Mouse (Mus musculus) heart, postnatal 10 days (tissue): Measurements from ENCODE around the gene Anp32e. TPM values are rescaled to one million over a fixed set of nuclear protein-coding genes. Genes with fewer than 3 reads are reported as not detected.
"Not testable (repeated sequence)": the region's sequence is repeated elsewhere in the genome, so short reads cannot be mapped to it uniquely, and the experiment has no call there.

Experiments used
- DNase-seq, 2 experiments: peaks; one replicate each; pipeline ENCODE4 v3.0.0; 2021
- intact Hi-C: fragments of 180-260 bp; cut with DNase I; formaldehyde crosslinking; loops from one replicate; pipeline ENCODE4 v1.15.1; 2025
- total RNA-seq, 2 experiments: library from RNA; stranded (reverse); gene quantifications; 2 replicates each; pipeline ENCODE4 v1.2.3; 2021

Anp32e gene
- total RNA-seq, 2 experiments from 2014 or later, result 102 to 109 TPM

GRCm38 (mm10) chr3:95934448-95934847 is 5.4 kb downstream of the Anp32e start:
- intact Hi-C loops, result no loop called here
- no peak for DNase-seq

- intact Hi-C loops, result loop anchor here (2.0 kb wide), 1 partner anchor 27 kb away; no protein-coding TSS in a partner anchor
- DNase-seq, result no peak
Observed at GRCm38 (mm10) chr3:95938217-95938616, 9.2 kb downstream of the Anp32e start.

GRCm38 (mm10) chr3:95938835-95939234 is 9.8 kb downstream of the Anp32e start:
- intact Hi-C loops, result loop anchor here (2.0 kb wide), 1 partner anchor 26 kb away; no protein-coding TSS in a partner anchor
- DNase-seq, result peak in 1 of 2 experiments; percentile 43

GRCm38 (mm10) chr3:95942749-95943148 is 13.7 kb downstream of the Anp32e start:
- no peak for DNase-seq
- intact Hi-C loops, result no loop called here

- intact Hi-C loops, result no loop called here
Observed at GRCm38 (mm10) chr3:95943226-95943625, 14.2 kb downstream of the Anp32e start.

GRCm38 (mm10) chr3:95944742-95945141 is 15.7 kb downstream of the Anp32e start:
- no peak for DNase-seq
- intact Hi-C loops, result no loop called here

More at GRCm38 (mm10) chr3:95943226-95943625, 14.2 kb downstream of the Anp32e start:
- DNase-seq, result no peak

GRCm38 (mm10) chr3:95945731-95946240 is 16.7 kb downstream of the Anp32e start:
- no peak for DNase-seq
- intact Hi-C loops, result no loop called here

- intact Hi-C loops, result no loop called here
Observed at GRCm38 (mm10) chr3:95948325-95948724, 19.3 kb downstream of the Anp32e start.

GRCm38 (mm10) chr3:95950763-95951551 is 21.9 kb downstream of the Anp32e start:
- peak; percentile 92 to 94 for DNase-seq
- intact Hi-C loops, result no loop called here

More at GRCm38 (mm10) chr3:95948325-95948724, 19.3 kb downstream of the Anp32e start:
- DNase-seq, result no peak

- intact Hi-C loops, DNase-seq: not testable (repeated sequence)
Observed at GRCm38 (mm10) chr3:95951566-95951965, 22.5 kb downstream of the Anp32e start.

GRCm38 (mm10) chr3:95953023-95953422 is 24.0 kb downstream of the Anp32e start:
- intact Hi-C loops, result no loop called here
- no peak for DNase-seq

- intact Hi-C loops, result no loop called here
- no peak for DNase-seq
Observed at GRCm38 (mm10) chr3:95953522-95953921, 24.5 kb downstream of the Anp32e start.

- DNase-seq, intact Hi-C loops: not testable (repeated sequence)
Observed at GRCm38 (mm10) chr3:95954648-95955173, 25.7 kb downstream of the Anp32e start.

- no peak for DNase-seq
- intact Hi-C loops, result no loop called here
Observed at GRCm38 (mm10) chr3:95955318-95955717, 26.3 kb downstream of the Anp32e start.

GRCm38 (mm10) chr3:95957359-95958148 is 28.5 kb downstream of the Anp32e start:
- DNase-seq, result peak; percentile 81 to 83
- intact Hi-C loops, result loop anchor here (2.0 kb wide), 1 partner anchor 29 kb away; the partner anchor contains the start of gene Anp32e

- peak in 1 of 2 experiments; percentile 61 for DNase-seq
- intact Hi-C loops, result no loop called here
Observed at GRCm38 (mm10) chr3:95959082-95959481, 30.0 kb downstream of the Anp32e start.

GRCm38 (mm10) chr3:95959807-95960206 is 30.8 kb downstream of the Anp32e start:
- intact Hi-C loops, result loop anchor here (2.0 to 5.0 kb wide), 2 partner anchors 78 to 99 kb away; partner anchors contain the start of gene Ciart
- no peak for DNase-seq

- not testable (repeated sequence) for DNase-seq
- intact Hi-C loops, result loop anchor here (5.0 kb wide), 1 partner anchor 80 kb away; the partner anchor contains the start of gene Ciart
Observed at GRCm38 (mm10) chr3:95962182-95962581, 33.1 kb downstream of the Anp32e start.

- intact Hi-C loops, result loop anchor here (5.0 kb wide), 1 partner anchor 81 kb away; the partner anchor contains the start of gene Ciart
- DNase-seq, result no peak
Observed at GRCm38 (mm10) chr3:95963230-95963629, 34.2 kb downstream of the Anp32e start.

- intact Hi-C loops, result loop anchor here (2.0 to 5.0 kb wide), 2 partner anchors 25 to 81 kb away; partner anchors contain the start of gene Ciart
Observed at GRCm38 (mm10) chr3:95963681-95964080, 34.6 kb downstream of the Anp32e start.

More at GRCm38 (mm10) chr3:95963681-95964080, 34.6 kb downstream of the Anp32e start:
- no peak for DNase-seq
